Mouse (Mus musculus): ENCODE data around the gene 4930507D05Rik. TPM values are rescaled to one million over a fixed set of nuclear protein-coding genes. Genes with fewer than 3 reads are reported as not detected.
"Not testable (repeated sequence)": the region's sequence is repeated elsewhere in the genome, so short reads cannot be mapped to it uniquely, and the experiment has no call there.

The 4930507D05Rik gene
- polyA plus RNA-seq, 1 experiment from 2014 or later: 0.64 TPM

- H3K36me3 ChIP-seq (replicated peaks): no peaks in the 10 kb centered on the region
- H3K27me3 ChIP-seq (ENCODE audit: poor library complexity, severe bottlenecking): no peaks in the 10 kb centered on the region
- peak within 1 kb of the TSS; percentile 96 for H3K4me3 ChIP-seq
- H3K4me1 ChIP-seq: peaks cover 24% of the 10 kb centered on the region
- peak within 1 kb of the TSS; percentile 92 for H3K27ac ChIP-seq
- under 1% methylated on average over 54 of the region's 59 CpGs for WGBS
- no peaks in the 10 kb centered on the region for H3K9me3 ChIP-seq
- peak; percentile 99 for DNase-seq (ENCODE audit: extremely low spot score, low spot score)
These were observed 37.5 kb downstream of the 4930507D05Rik start, which contains the start of gene Vps26a for GRCm38 (mm10) chr10:62486618-62487415. Vps26a (minus strand) TSS chr10:62486805.

- Histone ChIP-seq H3K36me3 (replicated peaks) (no peaks in the 10 kb centered on the region), H3K9me3 (no peaks in the 10 kb centered on the region), H3K4me3 (no peak overlapping the region), H3K27me3 (ENCODE audit: poor library complexity, severe bottlenecking) (no peaks in the 10 kb centered on the region), H3K27ac (no peak overlapping the region), H3K4me1 (peaks cover 24% of the 10 kb centered on the region)
- 29% methylated on average over 1 of the region's 1 CpGs for WGBS
- DNase-seq (ENCODE audit: extremely low spot score, low spot score): peak; percentile 22
These were observed 39.0 kb downstream of the 4930507D05Rik start for GRCm38 (mm10) chr10:62488266-62488665.

- not testable (repeated sequence) for H3K4me3 ChIP-seq; H3K27me3 ChIP-seq (ENCODE audit: poor library complexity, severe bottlenecking); DNase-seq (ENCODE audit: extremely low spot score, low spot score); H3K9me3 ChIP-seq; H3K36me3 ChIP-seq (replicated peaks); H3K27ac ChIP-seq
- peaks cover 14% of the 10 kb centered on the region for H3K4me1 ChIP-seq
- 88% methylated on average over 3 of the region's 3 CpGs for WGBS
These were observed 42.4 kb downstream of the 4930507D05Rik start for GRCm38 (mm10) chr10:62491681-62492080.

GRCm38 (mm10) chr10:62500088-62500915, 51.0 kb downstream of the 4930507D05Rik start:
- DNase-seq (ENCODE audit: extremely low spot score, low spot score): peak; percentile 60
- Histone ChIP-seq H3K27ac (no peak overlapping the region), H3K9me3 (no peaks in the 10 kb centered on the region), H3K27me3 (ENCODE audit: poor library complexity, severe bottlenecking) (no peaks in the 10 kb centered on the region), H3K36me3 (replicated peaks) (no peaks in the 10 kb centered on the region), H3K4me1 (no peaks in the 10 kb centered on the region; the same call in 1 of the 2 replicates), H3K4me3 (no peak overlapping the region)
- WGBS: 26% methylated on average over 15 of the region's 15 CpGs

Other genes starting within 250 kb of the 4930507D05Rik start
- gene Tspan15, start 218.2 kb upstream of the 4930507D05Rik start, polyA plus RNA-seq (2016; fragmentation: Nextera tagmentation; extraction: Ambion mirVana): 20.3 and 21.9 TPM in 2 replicates
- gene Tacr2, start 197.1 kb upstream of the 4930507D05Rik start, polyA plus RNA-seq (2016; fragmentation: Nextera tagmentation; extraction: Ambion mirVana): not detected in 2 replicates
- gene Hk1, start 69.6 kb upstream of the 4930507D05Rik start, polyA plus RNA-seq (2016; fragmentation: Nextera tagmentation; extraction: Ambion mirVana): 29.4 and 30.0 TPM in 2 replicates
- 0.12 and 0.27 TPM in 2 replicates for gene Hkdc1, start 27.0 kb upstream of the 4930507D05Rik start, polyA plus RNA-seq (2016; fragmentation: Nextera tagmentation; extraction: Ambion mirVana)
- gene Supv3l1, start 249 bp downstream of the 4930507D05Rik start, polyA plus RNA-seq (2016; fragmentation: Nextera tagmentation; extraction: Ambion mirVana): 30.2 and 33.4 TPM in 2 replicates
- gene Vps26a, start 37.3 kb downstream of the 4930507D05Rik start, polyA plus RNA-seq (2016; fragmentation: Nextera tagmentation; extraction: Ambion mirVana): 93.4 and 96.5 TPM in 2 replicates
- 2.3 and 3.0 TPM in 2 replicates for gene Srgn, start 78.0 kb downstream of the 4930507D05Rik start, polyA plus RNA-seq (2016; fragmentation: Nextera tagmentation; extraction: Ambion mirVana)
- gene Kif1bp, start 129.0 kb downstream of the 4930507D05Rik start, polyA plus RNA-seq (2016; fragmentation: Nextera tagmentation; extraction: Ambion mirVana): 32.6 and 32.8 TPM in 2 replicates
- gene Ddx21, start 152.8 kb downstream of the 4930507D05Rik start, polyA plus RNA-seq (2016; fragmentation: Nextera tagmentation; extraction: Ambion mirVana): 40.6 TPM in 2 replicates
- 110 and 113 TPM in 2 replicates for gene Ddx50, start 201.7 kb downstream of the 4930507D05Rik start, polyA plus RNA-seq (2016; fragmentation: Nextera tagmentation; extraction: Ambion mirVana)

Measured in forebrain, embryonic 10.5 days (tissue).